Mouse (Mus musculus) MEL (cell line): Measurements from ENCODE around the gene Rae1.

Experiments
- JUND ChIP-seq: IDR thresholded peaks from 2 replicates; pipeline ENCODE4 v1.6.1; 2011; ENCODE audit warnings: low read depth, mild to moderate bottlenecking, improper control_type of control experiment, low read length
- KAT2A ChIP-seq: conservative IDR thresholded peaks from 2 replicates; pipeline ENCODE4 v1.6.1; 2012; ENCODE audit warnings: low read depth, low read length, improper control_type of control experiment, inconsistent platforms
- MEF2A ChIP-seq: IDR thresholded peaks from 2 replicates; pipeline ENCODE4 v1.6.1; 2014; ENCODE audit warnings: low read depth, mild to moderate bottlenecking, inconsistent platforms, low read length, improper control_type of control experiment; ENCODE audit not compliant: poor library complexity, insufficient replicate concordance, severe bottlenecking; ENCODE audit errors: extremely low read depth
- POLR2A ChIP-seq, 2 experiments: IDR thresholded peaks; 2 replicates each; pipeline ENCODE4 v1.6.1; 2011 to 2012; ENCODE audit warnings: low read length in 2 of 2, mild to moderate bottlenecking in 2 of 2, control low read depth in 1 of 2, improper control_type of control experiment in 1 of 2, low read depth in 1 of 2, moderate library complexity in 1 of 2; ENCODE audit not compliant: control insufficient read depth in 1 of 2, insufficient read depth in 1 of 2, poor library complexity in 1 of 2
- USF1 ChIP-seq: IDR thresholded peaks from 2 replicates; pipeline ENCODE4 v1.6.1; 2014; ENCODE audit warnings: low read depth, mild to moderate bottlenecking, inconsistent platforms, low read length, improper control_type of control experiment, moderate library complexity
- USF2 ChIP-seq, 2 experiments: IDR thresholded peaks; 2 replicates each; pipeline ENCODE4 v1.6.1; 2011 to 2012; ENCODE audit warnings: improper control_type of control experiment in 2 of 2, low read length in 2 of 2, borderline replicate concordance in 1 of 2, inconsistent platforms in 1 of 2, low read depth in 1 of 2, mild to moderate bottlenecking in 1 of 2; ENCODE audit not compliant: insufficient read depth in 1 of 2

- TF ChIP-seq USF1, result no peak
- TF ChIP-seq JUND, result no peak
- TF ChIP-seq MEF2A, result no peak
- no peak for TF ChIP-seq USF2 (IDR thresholded peaks at IDR 0.05; ENCODE audit: borderline replicate concordance in 1 of 2, insufficient read depth in 1 of 2, low read depth in 1 of 2, low read length in 2 of 2)
- TF ChIP-seq KAT2A, result no peak
- no peak for TF ChIP-seq POLR2A (IDR thresholded peaks at IDR 0.05; ENCODE audit: control insufficient read depth in 1 of 2, insufficient read depth in 1 of 2, low read depth in 1 of 2, low read length in 2 of 2, poor library complexity in 1 of 2)
Measured at GRCm38 (mm10) chr2:173060450-173060849, 60.5 kb downstream of the Rae1 start.
